Mouse (Mus musculus): ENCODE results near the gene Tshz2.
A peak's percentile ranks its signal among the peaks of the same experiment; 100 is the strongest.

GRCm38 (mm10) chr2:169685260-169685659, 52.4 kb downstream of the Tshz2 start:
- TF ChIP-seq EP300 (IDR thresholded peaks at IDR 0.05; ENCODE audit: low read depth) (no peak), CTCF (IDR thresholded peaks at IDR 0.05; ENCODE audit: low read depth) (peak; percentile 19; the same call in 1 of the 2 replicates)

Data from liver, embryonic 14.5 days (tissue).